Mouse (Mus musculus) lung, embryonic 14.5 days (tissue): ENCODE results near the gene Pnpla6. TPM values are rescaled to one million over a fixed set of nuclear protein-coding genes. Genes with fewer than 3 reads are reported as not detected.
A peak's percentile ranks its signal among the peaks of the same experiment; 100 is the strongest.

Experiments used
- ATAC-seq: fragments of 200-750 bp; cut with Nextera tagmentation; 2 replicates; pipeline ENCODE4 v1.8.0; 2017; ENCODE audit warnings: mild to moderate bottlenecking, moderate TSS enrichment, moderate library complexity; ENCODE audit not compliant: insufficient read depth
- DNase-seq: peaks from one replicate; pipeline ENCODE4 v3.0.0-alpha.2; 2015
- H3K27ac ChIP-seq: fragments of 300-500 bp; sonication (generic); 2 replicates; pipeline ENCODE4 v1.5.1; 2014; ENCODE audit warnings: low read depth, mild to moderate bottlenecking, moderate library complexity
- H3K27me3 ChIP-seq: fragments of 300-500 bp; sonication (generic); 2 replicates; pipeline ENCODE4 v1.6.1; 2014; ENCODE audit warnings: low read length, control low read depth; ENCODE audit not compliant: insufficient read depth
- H3K36me3 ChIP-seq: fragments of 300-500 bp; sonication (generic); 2 replicates; pipeline ENCODE4 v1.6.1; 2014; ENCODE audit warnings: control low read depth; ENCODE audit not compliant: insufficient read depth
- H3K4me1 ChIP-seq: fragments of 300-500 bp; sonication (generic); 2 replicates; pipeline ENCODE4 v1.6.1; 2014; ENCODE audit warnings: antibody characterized with exemption, control low read depth; ENCODE audit not compliant: insufficient read depth
- H3K4me2 ChIP-seq: fragments of 300-500 bp; sonication (generic); 2 replicates; pipeline ENCODE4 v1.6.1; 2014; ENCODE audit warnings: mild to moderate bottlenecking
- H3K4me3 ChIP-seq: fragments of 300-500 bp; sonication (generic); 2 replicates; pipeline ENCODE4 v1.5.1; 2014; ENCODE audit warnings: low read depth, low read length
- H3K9ac ChIP-seq: fragments of 300-500 bp; sonication (generic); 2 replicates; pipeline ENCODE4 v1.6.1; 2014
- H3K9me3 ChIP-seq: fragments of 300-500 bp; sonication (generic); 2 replicates; pipeline ENCODE4 v1.6.1; 2016; ENCODE audit warnings: low read depth, low read length, control low read depth
- CTCF ChIP-seq: IDR thresholded peaks from 2 replicates; pipeline ENCODE4 v1.5.1; 2016; ENCODE audit warnings: antibody characterized with exemption, low read depth
- WGBS: fragments of 180-500 bp; shearing (Covaris S2); extraction: QIAGEN DNeasy Blood & Tissue Kit; methylation state at CpG from one replicate; pipeline ENCODE4 v1.1.7; 2014; 5-methylcytosine and 5-hydroxymethylcytosine counted together
- polyA plus RNA-seq: library from polyadenylated mRNA; unstranded; fragments of >200 nt; fragmentation: Nextera tagmentation; extraction: Ambion mirVana; gene quantifications from 2 replicates; pipeline ENCODE4 v1.2.1, GENCODE M21; 2014

Pnpla6 gene
- polyA plus RNA-seq, 1 experiment from 2014 or later: 19.1 TPM

GRCm38 (mm10) chr8:3588258-3588633 is 73.1 kb downstream of the Pnpla6 start:
- 7% methylated on average over 11 of the region's 11 CpGs for WGBS
- no peak for DNase-seq

GRCm38 (mm10) chr8:3593470-3593869 is 78.3 kb downstream of the Pnpla6 start:
- H3K4me1 ChIP-seq: no peaks in the 10 kb centered on the region
- no peak overlapping the region for H3K27ac ChIP-seq
- no peaks in the 10 kb centered on the region for H3K27me3 ChIP-seq
- no peak for DNase-seq
- H3K36me3 ChIP-seq: no peaks in the 10 kb centered on the region
- H3K9ac ChIP-seq: no peak overlapping the region
- no peaks in the 10 kb centered on the region for H3K9me3 ChIP-seq
- no peak for ATAC-seq
- 61% methylated on average over 3 of the region's 3 CpGs for WGBS
- H3K4me2 ChIP-seq: no peak overlapping the region
- TF ChIP-seq CTCF: no peak
- H3K4me3 ChIP-seq: no peak overlapping the region

More at GRCm38 (mm10) chr8:3588258-3588633, 73.1 kb downstream of the Pnpla6 start:
- no peaks in the 10 kb centered on the region for H3K4me1 ChIP-seq
- ATAC-seq: peak; percentile 48
- H3K4me2 ChIP-seq: peak overlapping the region; percentile 90
- H3K36me3 ChIP-seq: no peaks in the 10 kb centered on the region
- peak overlapping the region; percentile 59 for H3K9ac ChIP-seq
- 0 out of 2 replicates have a peak overlapping the region, but pooled peaks have one; percentile 76 for H3K27ac ChIP-seq
- no peak for TF ChIP-seq CTCF
- peak overlapping the region; percentile 58 for H3K4me3 ChIP-seq
- H3K9me3 ChIP-seq: no peaks in the 10 kb centered on the region
- H3K27me3 ChIP-seq: peaks cover 14% of the 10 kb centered on the region

Other genes with a start within 250 kb of the Pnpla6 start
- gene Insr, start 235.8 kb upstream of the Pnpla6 start, polyA plus RNA-seq: 35.5 and 39.4 TPM in 2 replicates
- gene A430078G23Rik, start 162.0 kb upstream of the Pnpla6 start, polyA plus RNA-seq: 0.27 and 0.43 TPM in 2 replicates
- 7.8 TPM in 2 replicates for gene Arhgef18, start 122.4 kb upstream of the Pnpla6 start, polyA plus RNA-seq
- gene Pex11g, start 47.7 kb upstream of the Pnpla6 start, polyA plus RNA-seq: 3.9 and 4.4 TPM in 2 replicates
- not detected in 2 replicates for gene Tex45, start 44.5 kb upstream of the Pnpla6 start, polyA plus RNA-seq
- gene Zfp358, start 22.2 kb upstream of the Pnpla6 start, polyA plus RNA-seq: 19.9 and 21.7 TPM in 2 replicates
- 38.3 and 39.9 TPM in 2 replicates for gene Mcoln1, start 14.9 kb upstream of the Pnpla6 start, polyA plus RNA-seq
- 0.72 and 0.91 TPM in 2 replicates for gene C330021F23Rik, start 52.6 kb downstream of the Pnpla6 start, polyA plus RNA-seq
- 6.8 and 7.5 TPM in 2 replicates for gene Camsap3, start 71.9 kb downstream of the Pnpla6 start, polyA plus RNA-seq
- gene Xab2, start 105.9 kb downstream of the Pnpla6 start, polyA plus RNA-seq: 55.6 and 55.9 TPM in 2 replicates
- gene Pet100, start 106.2 kb downstream of the Pnpla6 start, polyA plus RNA-seq: 79.4 and 92.1 TPM in 2 replicates
- gene Pcp2, start 110.2 kb downstream of the Pnpla6 start, polyA plus RNA-seq: not detected in 2 replicates
- 61.4 and 64.0 TPM in 2 replicates for gene Stxbp2, start 115.6 kb downstream of the Pnpla6 start, polyA plus RNA-seq
- 0.20 TPM in 1 of 2 replicates, not detected in the other for gene Retn, start 140.4 kb downstream of the Pnpla6 start, polyA plus RNA-seq
- 0.79 and 0.87 TPM in 2 replicates for gene Mcemp1, start 150.4 kb downstream of the Pnpla6 start, polyA plus RNA-seq
- 11.1 and 11.9 TPM in 2 replicates for gene Fcor, start 157.0 kb downstream of the Pnpla6 start, polyA plus RNA-seq
- 29.7 and 31.0 TPM in 2 replicates for gene Trappc5, start 160.9 kb downstream of the Pnpla6 start, polyA plus RNA-seq
- gene Fcer2a, start 178.8 kb downstream of the Pnpla6 start, polyA plus RNA-seq: 0.18 and 0.32 TPM in 2 replicates
- gene Clec4g, start 205.3 kb downstream of the Pnpla6 start, polyA plus RNA-seq: 0.66 TPM in 1 of 2 replicates, not detected in the other
- gene Cd209a, start 233.6 kb downstream of the Pnpla6 start, polyA plus RNA-seq: 0.38 TPM in 2 replicates